Mouse (Mus musculus) central nervous system, embryonic 11.5 days (tissue): Measurements from ENCODE around the gene Ntsr2. TPM values are rescaled to one million over a fixed set of nuclear protein-coding genes. Genes with fewer than 3 reads are reported as not detected.

Experiments used
- polyA plus RNA-seq: library from polyadenylated mRNA; depleted of rRNA; stranded (reverse); fragments of >200 nt; gene quantifications from 2 replicates; pipeline ENCODE4 v1.2.3, GENCODE M21; 2012; rRNA removed

The Ntsr2 gene
- 0.06 TPM in 1 of 2 replicates, not detected in the other for polyA plus RNA-seq

DNA sequence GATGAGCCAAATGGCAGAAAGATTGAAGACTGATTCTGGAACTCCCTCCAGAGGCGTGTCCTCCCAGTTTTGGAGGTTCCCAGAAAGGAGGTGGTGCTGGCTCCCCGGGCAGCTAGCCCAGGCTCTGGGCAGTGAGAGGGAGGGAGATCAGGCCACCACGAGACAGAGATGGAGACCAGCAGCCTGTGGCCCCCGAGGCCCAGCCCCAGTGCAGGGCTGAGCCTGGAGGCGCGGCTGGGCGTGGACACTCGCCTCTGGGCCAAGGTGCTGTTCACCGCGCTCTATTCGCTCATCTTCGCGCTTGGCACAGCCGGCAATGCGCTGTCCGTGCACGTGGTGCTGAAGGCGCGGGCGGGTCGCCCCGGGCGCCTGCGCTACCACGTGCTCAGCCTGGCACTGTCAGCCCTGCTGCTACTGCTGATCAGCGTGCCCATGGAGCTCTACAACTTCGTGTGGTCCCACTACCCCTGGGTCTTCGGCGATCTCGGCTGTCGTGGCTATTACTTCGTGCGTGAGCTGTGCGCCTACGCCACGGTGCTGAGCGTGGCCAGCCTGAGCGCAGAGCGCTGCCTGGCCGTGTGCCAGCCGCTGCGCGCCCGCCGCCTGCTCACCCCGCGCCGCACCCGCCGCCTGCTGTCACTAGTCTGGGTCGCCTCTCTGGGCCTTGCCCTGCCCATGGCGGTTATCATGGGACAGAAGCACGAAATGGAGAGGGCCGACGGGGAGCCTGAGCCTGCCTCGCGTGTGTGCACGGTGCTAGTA is at the start of gene Ntsr2:
TSS of gene Ntsr2 (plus strand) at position 51 of the 762 bp plus-strand sequence.

DNA sequence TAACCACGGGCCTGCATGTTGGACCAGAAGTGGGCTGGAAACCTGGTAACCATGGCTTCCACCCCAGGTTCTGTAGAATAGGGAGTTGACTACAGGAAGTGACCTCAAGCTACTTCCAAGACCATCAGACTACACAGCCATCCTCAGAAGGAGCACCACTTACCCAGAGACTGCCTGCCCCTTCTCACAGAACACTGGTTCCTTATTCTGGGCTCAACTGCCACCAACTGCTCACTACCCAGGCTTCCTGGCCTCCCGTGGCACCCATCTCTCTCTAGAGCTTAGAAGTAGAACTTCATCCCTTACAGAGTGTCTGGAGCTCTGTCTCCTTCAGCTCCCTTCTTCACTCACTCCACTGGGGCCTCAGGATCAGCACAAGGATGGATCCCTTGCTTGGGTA is 42.2 kb upstream of the Ntsr2 start, which contains the start of gene Lpin1:
TSS of gene Lpin1 (minus strand) at position 31 of the 400 bp plus-strand sequence.

Other genes starting within 250 kb of the Ntsr2 start
- gene Lpin1, start 42.4 kb upstream of the Ntsr2 start, polyA plus RNA-seq, result 8.3 and 9.2 TPM in 2 replicates
- 14.2 and 15.8 TPM in 2 replicates for gene Greb1, start 147.5 kb downstream of the Ntsr2 start, polyA plus RNA-seq
- gene E2f6, start 157.6 kb downstream of the Ntsr2 start, polyA plus RNA-seq, result 65.2 and 71.7 TPM in 2 replicates
- gene Rock2, start 241.5 kb downstream of the Ntsr2 start, polyA plus RNA-seq, result 15.5 and 20.2 TPM in 2 replicates